Comparison of ENCODE assay signal across 8 mouse cellular contexts in genomic region chr15:77933770-77934169, GRCm38 (mm10). TPM values are rescaled to one million over a fixed set of nuclear protein-coding genes. Genes with fewer than 3 reads are reported as not detected.
DNase-seq lines count a peak whose midpoint lies in the region; ATAC-seq and TF ChIP-seq lines count a peak whose summit lies in the region.

No protein-coding gene starts in this region.

- peaks cover 43% of the 10 kb centered on the region for H3K4me1 ChIP-seq in bone marrow macrophage, adult 2 months (ENCODE audit: control insufficient read depth, insufficient read depth, low read length)
- H3K4me1 ChIP-seq in heart, embryonic 12.5 days (replicated peaks): peaks cover 24% of the 10 kb centered on the region
- peaks cover 13% of the 10 kb centered on the region for H3K4me1 ChIP-seq in kidney, embryonic 16.5 days (ENCODE audit: insufficient read depth, low read length)

- peak overlapping the region; percentile 7; the same call in 1 of the 2 replicates for H3K4me3 ChIP-seq in bone marrow macrophage, adult 2 months (ENCODE audit: insufficient read depth, low read length)
- H3K4me3 ChIP-seq in heart, embryonic 12.5 days: no peak overlapping the region
- 0 out of 2 replicates have a peak overlapping the region, but pooled peaks have one; percentile 7 for H3K4me3 ChIP-seq in kidney, embryonic 16.5 days (ENCODE audit: low read length)

- ATAC-seq in erythroblast, adult 5-6 weeks (replicated peaks; ENCODE audit: low FRiP score, poor library complexity, severe bottlenecking): peak; percentile 62
- peak; percentile 40 for ATAC-seq in heart, embryonic 12.5 days (ENCODE audit: insufficient number of reproducible peaks, low FRiP score)
- ATAC-seq in kidney, embryonic 16.5 days (ENCODE audit: low FRiP score, low TSS enrichment): peak; percentile 39

- no peak for TF ChIP-seq POLR2A in bone marrow macrophage, adult 2 months (IDR thresholded peaks at IDR 0.05; ENCODE audit: borderline replicate concordance, low read depth, low read length)

- DNase-seq in A20 (ENCODE audit: low read depth, low spot score) (peak; percentile 91), liver (peak; percentile 95)
- DNase-seq in monocyte, adult 2 months (ENCODE audit: low read depth in 1 of 2, low spot score in 2 of 2): peak; percentile 85 to 91
- DNase-seq in spleen, postnatal 14 days (ENCODE audit: low spot score in 2 of 2): peak; percentile 97 to 99

- no peak overlapping the region for H3K9ac ChIP-seq in heart, embryonic 12.5 days
- H3K9ac ChIP-seq in kidney, embryonic 16.5 days (replicated peaks; ENCODE audit: low read length): peak overlapping the region; percentile 49

- TF ChIP-seq CTCF in bone marrow macrophage, adult 2 months (IDR thresholded peaks at IDR 0.05; ENCODE audit: low read depth, low read length): peak; percentile 85

- H3K9me3 ChIP-seq in heart, embryonic 12.5 days (replicated peaks): no peaks in the 10 kb centered on the region
- H3K9me3 ChIP-seq in kidney, embryonic 16.5 days (ENCODE audit: low read length): no peaks in the 10 kb centered on the region

- H3K27me3 ChIP-seq in heart, embryonic 12.5 days (replicated peaks): peaks cover 6% of the 10 kb centered on the region; the same call in 1 of the 2 replicates
- no peaks in the 10 kb centered on the region for H3K27me3 ChIP-seq in kidney, embryonic 16.5 days (ENCODE audit: insufficient read depth, low read length)

- H3K36me3 ChIP-seq in heart, embryonic 12.5 days: no peaks in the 10 kb centered on the region
- no peaks in the 10 kb centered on the region for H3K36me3 ChIP-seq in kidney, embryonic 16.5 days (ENCODE audit: insufficient read depth, low read length)

- H3K27ac ChIP-seq in bone marrow macrophage, adult 2 months (ENCODE audit: insufficient read depth, low read depth, low read length): peak overlapping the region; percentile 24
- H3K27ac ChIP-seq in heart, embryonic 12.5 days (ENCODE audit: poor library complexity, severe bottlenecking): no peak overlapping the region
- H3K27ac ChIP-seq in kidney, embryonic 16.5 days (ENCODE audit: low read length): no peak overlapping the region

- H3K4me2 ChIP-seq in heart, embryonic 12.5 days: peak overlapping the region; percentile 9; the same call in 1 of the 2 replicates
- H3K4me2 ChIP-seq in kidney, embryonic 16.5 days (replicated peaks; ENCODE audit: low read depth, low read length): peak overlapping the region; percentile 39

- WGBS in heart, embryonic 12.5 days: 1% methylated on average over 14 of the region's 14 CpGs
- WGBS in kidney, embryonic 16.5 days: 1% methylated on average over 14 of the region's 14 CpGs

RNA-seq across cellular contexts. Expression of gene Txn2, which starts 5.0 kb away (rescaled TPM):
- polyA plus RNA-seq in bone marrow macrophage, adult 2 months (2012; ENCODE audit: insufficient read depth, insufficient read length, missing spikeins): 141 and 148 TPM in 2 replicates
- 63.7 and 67.4 TPM in 2 replicates for total RNA-seq in erythroblast, adult 5-6 weeks (2015; ENCODE audit: low replicate concordance)
- total RNA-seq in erythroblast, adult 5-6 weeks (2017; ENCODE audit: low replicate concordance): 16.9 and 29.4 TPM in 2 replicates
- 228 and 231 TPM in 2 replicates for polyA plus RNA-seq in heart, embryonic 12.5 days (2016; fragmentation: Nextera tagmentation; extraction: Ambion mirVana)
- 275 and 307 TPM in 2 replicates for polyA plus RNA-seq in kidney, embryonic 16.5 days (2015; fragmentation: Nextera tagmentation; extraction: Ambion mirVana)

RNA-seq across cellular contexts. Expression of gene Foxred2, which starts 22.8 kb away (rescaled TPM):
- 12.3 and 13.3 TPM in 2 replicates for polyA plus RNA-seq in bone marrow macrophage, adult 2 months (2012; ENCODE audit: insufficient read depth, insufficient read length, missing spikeins)
- total RNA-seq in erythroblast, adult 5-6 weeks (2015; ENCODE audit: low replicate concordance): 2.1 and 5.9 TPM in 2 replicates
- 2.5 and 4.7 TPM in 2 replicates for total RNA-seq in erythroblast, adult 5-6 weeks (2017; ENCODE audit: low replicate concordance)
- polyA plus RNA-seq in heart, embryonic 12.5 days (2016; fragmentation: Nextera tagmentation; extraction: Ambion mirVana): 1.1 and 1.3 TPM in 2 replicates
- polyA plus RNA-seq in kidney, embryonic 16.5 days (2015; fragmentation: Nextera tagmentation; extraction: Ambion mirVana): 4.9 and 5.2 TPM in 2 replicates

RNA-seq across cellular contexts. Expression of gene Eif3d, which starts 36.8 kb away (rescaled TPM):
- 82.5 and 87.7 TPM in 2 replicates for polyA plus RNA-seq in bone marrow macrophage, adult 2 months (2012; ENCODE audit: insufficient read depth, insufficient read length, missing spikeins)
- 41.5 and 85.3 TPM in 2 replicates for total RNA-seq in erythroblast, adult 5-6 weeks (2015; ENCODE audit: low replicate concordance)
- total RNA-seq in erythroblast, adult 5-6 weeks (2017; ENCODE audit: low replicate concordance): 47.5 and 50.3 TPM in 2 replicates
- polyA plus RNA-seq in heart, embryonic 12.5 days (2016; fragmentation: Nextera tagmentation; extraction: Ambion mirVana): 157 and 162 TPM in 2 replicates
- polyA plus RNA-seq in kidney, embryonic 16.5 days (2015; fragmentation: Nextera tagmentation; extraction: Ambion mirVana): 212 and 222 TPM in 2 replicates
